Mouse (Mus musculus): Measurements from ENCODE around the gene Btn1a1. TPM values are rescaled to one million over a fixed set of nuclear protein-coding genes. Genes with fewer than 3 reads are reported as not detected.

Gene Btn1a1
- polyA plus RNA-seq, 1 experiment, result 0.56 TPM

DNA sequence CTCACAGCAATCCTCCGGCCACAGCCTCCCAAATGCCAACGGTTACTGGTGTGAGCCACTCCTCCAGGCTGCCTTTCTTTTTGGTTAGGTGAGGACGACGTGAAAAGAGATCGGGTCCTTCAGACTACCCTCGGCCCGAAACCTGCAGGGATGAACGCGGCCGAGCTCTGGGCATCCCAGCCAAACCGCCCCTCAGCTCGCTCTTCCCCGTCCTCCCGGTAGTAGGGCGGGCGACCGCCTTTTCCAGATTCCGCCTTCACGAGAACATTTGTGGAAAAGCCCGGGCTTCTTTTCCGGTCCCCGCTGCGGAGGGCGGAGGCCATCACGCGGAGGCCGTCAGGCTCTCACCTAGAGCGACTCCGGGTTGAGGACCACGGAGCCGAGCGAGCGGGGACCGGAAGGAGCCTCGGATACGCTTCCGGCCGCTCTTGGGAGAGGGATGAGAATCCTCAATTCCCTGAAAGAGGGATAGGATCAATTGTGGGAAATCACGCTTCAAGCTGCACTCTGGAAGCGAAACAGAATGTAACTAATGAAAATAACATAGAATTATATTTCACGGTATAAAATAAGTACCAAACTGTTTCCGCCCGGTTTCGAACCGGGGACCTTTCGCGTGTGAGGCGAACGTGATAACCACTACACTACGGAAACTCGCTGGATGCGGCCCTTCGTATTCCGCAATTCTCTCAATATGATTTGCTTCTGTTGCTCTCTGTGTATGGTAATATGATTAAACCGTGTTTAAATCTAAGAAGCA is 20.0 kb downstream of the Btn1a1 start:
- Histone ChIP-seq H3K36me3 (ENCODE audit: control insufficient read depth, insufficient read depth, low read length) (no peaks in the 10 kb centered on the region), H3K27me3 (ENCODE audit: control insufficient read depth, insufficient read depth, low read length) (no peaks in the 10 kb centered on the region), H3K4me3 (ENCODE audit: extremely low read depth, insufficient read depth, insufficient read length) (peak overlapping the region; percentile 83), H3K27ac (ENCODE audit: insufficient read depth, low read length) (peak overlapping the region; percentile 91), H3K4me1 (ENCODE audit: control insufficient read depth, insufficient read depth, insufficient read length) (peaks cover 7% of the 10 kb centered on the region)
- TF ChIP-seq POLR2A (IDR thresholded peaks at IDR 0.05; ENCODE audit: low read depth, low read length) (no peak; the same call in 1 of the 2 replicates), CTCF (IDR thresholded peaks at IDR 0.05; ENCODE audit: extremely low read depth, insufficient read depth, insufficient read length, insufficient replicate concordance) (no peak)
- peak; percentile 81 to 82 for DNase-seq (ENCODE audit: low read depth in 1 of 2, low spot score in 2 of 2)
- under 1% methylated on average over 55 of the region's 55 CpGs for WGBS

DNA sequence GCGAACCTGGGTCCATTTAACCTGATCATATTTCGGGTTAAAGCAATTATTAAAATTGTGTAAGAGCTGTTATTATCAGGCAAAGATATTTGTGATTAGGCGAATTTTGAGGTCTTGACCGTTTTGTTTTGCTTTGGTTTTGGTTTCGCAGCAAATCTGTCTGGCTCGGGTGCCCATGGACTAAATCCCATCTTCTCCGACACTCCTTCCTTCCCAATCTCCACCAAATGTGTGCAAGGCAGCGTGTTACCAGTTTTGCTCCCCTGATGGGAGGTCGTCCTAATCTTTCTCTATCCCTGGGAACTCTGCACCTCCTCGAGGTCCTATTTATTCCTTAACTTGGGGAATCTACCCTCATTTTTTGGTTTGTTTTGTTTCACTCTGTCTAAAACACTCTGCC is 20.5 kb downstream of the Btn1a1 start:
- Histone ChIP-seq H3K27ac (ENCODE audit: insufficient read depth, low read length) (peak overlapping the region; percentile 91), H3K36me3 (ENCODE audit: control insufficient read depth, insufficient read depth, low read length) (no peaks in the 10 kb centered on the region), H3K4me1 (ENCODE audit: control insufficient read depth, insufficient read depth, insufficient read length) (peaks cover 5% of the 10 kb centered on the region), H3K4me3 (ENCODE audit: extremely low read depth, insufficient read depth, insufficient read length) (peak overlapping the region; percentile 83), H3K27me3 (ENCODE audit: control insufficient read depth, insufficient read depth, low read length) (no peaks in the 10 kb centered on the region)
- TF ChIP-seq POLR2A (IDR thresholded peaks at IDR 0.05; ENCODE audit: low read depth, low read length) (no peak), CTCF (IDR thresholded peaks at IDR 0.05; ENCODE audit: extremely low read depth, insufficient read depth, insufficient read length, insufficient replicate concordance) (no peak)
- DNase-seq (ENCODE audit: low read depth in 1 of 2, low spot score in 2 of 2), result no peak
- WGBS, result 25% methylated on average over 10 of the region's 10 CpGs

DNA sequence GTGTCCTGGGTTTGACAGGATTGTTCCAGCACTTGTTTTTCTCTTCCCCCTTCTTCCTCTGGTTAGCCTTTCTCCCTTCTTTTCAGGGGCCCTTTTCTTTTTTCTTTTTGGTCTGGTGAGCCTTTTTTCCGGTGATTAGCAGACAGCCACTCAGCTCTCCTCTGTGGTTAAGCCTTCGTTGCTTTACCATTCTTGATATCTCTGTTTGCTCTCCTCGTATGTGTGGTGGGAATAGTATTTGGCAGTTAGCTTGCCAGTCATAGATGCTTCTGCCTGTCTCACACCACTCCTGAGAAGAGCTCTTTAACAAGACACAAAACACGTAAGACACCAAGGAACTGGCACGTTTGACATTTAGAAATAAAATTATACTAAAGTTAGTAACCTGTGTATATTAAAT is 21.2 kb downstream of the Btn1a1 start:
- DNase-seq (ENCODE audit: low read depth in 1 of 2, low spot score in 2 of 2), result no peak
- Histone ChIP-seq H3K36me3 (ENCODE audit: control insufficient read depth, insufficient read depth, low read length) (no peaks in the 10 kb centered on the region), H3K4me3 (ENCODE audit: extremely low read depth, insufficient read depth, insufficient read length) (no peak overlapping the region), H3K27me3 (ENCODE audit: control insufficient read depth, insufficient read depth, low read length) (no peaks in the 10 kb centered on the region), H3K27ac (ENCODE audit: insufficient read depth, low read length) (no peak overlapping the region), H3K4me1 (ENCODE audit: control insufficient read depth, insufficient read depth, insufficient read length) (0 out of 2 replicates have a peak, but pooled peaks cover 2% of the 10 kb centered on the region)
- no peak for TF ChIP-seq POLR2A (IDR thresholded peaks at IDR 0.05; ENCODE audit: low read depth, low read length)
- 86% methylated on average over 5 of the region's 5 CpGs for WGBS

DNA sequence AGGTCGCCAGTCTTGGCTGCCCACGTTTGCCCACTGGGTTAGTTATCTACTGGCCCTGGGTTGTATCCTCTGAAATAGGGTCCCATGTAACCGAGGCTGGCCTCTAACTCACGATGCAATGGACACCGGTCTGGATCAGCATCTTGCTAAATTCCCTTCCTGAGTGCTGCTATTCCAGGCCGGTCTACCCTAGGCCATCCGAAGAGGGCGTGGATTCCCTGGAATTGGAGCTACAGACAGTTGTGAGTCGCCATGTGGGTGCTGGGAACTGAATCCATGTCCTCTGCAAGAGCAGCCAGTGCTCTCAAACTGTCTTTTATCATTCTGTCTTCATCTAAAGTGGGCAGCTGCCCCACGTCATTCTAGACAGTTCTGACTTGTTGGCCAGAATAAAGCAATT is 25.8 kb downstream of the Btn1a1 start:
- no peak for DNase-seq (ENCODE audit: low read depth in 1 of 2, low spot score in 2 of 2)
- no peaks in the 10 kb centered on the region for H3K27me3 ChIP-seq (ENCODE audit: control insufficient read depth, insufficient read depth, low read length)
- no peaks in the 10 kb centered on the region for H3K4me1 ChIP-seq (ENCODE audit: control insufficient read depth, insufficient read depth, insufficient read length)
- no peak overlapping the region for H3K4me3 ChIP-seq (ENCODE audit: extremely low read depth, insufficient read depth, insufficient read length)
- H3K36me3 ChIP-seq (ENCODE audit: control insufficient read depth, insufficient read depth, low read length), result no peaks in the 10 kb centered on the region
- WGBS, result 91% methylated on average over 10 of the region's 10 CpGs
- no peak overlapping the region for H3K27ac ChIP-seq (ENCODE audit: insufficient read depth, low read length)
- TF ChIP-seq CTCF (IDR thresholded peaks at IDR 0.05; ENCODE audit: extremely low read depth, insufficient read depth, insufficient read length, insufficient replicate concordance) (no peak), POLR2A (IDR thresholded peaks at IDR 0.05; ENCODE audit: low read depth, low read length) (no peak)

DNA sequence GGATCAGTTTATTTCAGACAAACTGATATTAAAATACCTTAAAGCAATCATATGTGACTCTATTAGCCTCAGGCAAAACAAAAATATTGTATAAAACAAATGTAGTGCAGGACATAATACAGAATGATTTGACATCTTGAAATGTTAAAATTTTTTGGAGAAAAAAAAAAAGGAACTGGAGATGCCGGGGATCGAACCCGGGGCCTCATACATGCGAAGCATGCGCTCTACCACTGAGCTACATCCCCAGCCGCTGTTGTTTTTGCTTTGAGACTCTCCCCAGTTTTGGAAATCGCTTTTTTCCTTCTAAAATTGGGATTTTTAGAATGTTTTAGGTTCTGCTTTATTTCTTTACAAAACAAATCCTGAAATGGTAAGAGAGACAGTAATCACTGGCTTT is 27.2 kb downstream of the Btn1a1 start:
- DNase-seq (ENCODE audit: low read depth in 1 of 2, low spot score in 2 of 2), result no peak
- no peak for TF ChIP-seq POLR2A (IDR thresholded peaks at IDR 0.05; ENCODE audit: low read depth, low read length)
- no peak for TF ChIP-seq CTCF (IDR thresholded peaks at IDR 0.05; ENCODE audit: extremely low read depth, insufficient read depth, insufficient read length, insufficient replicate concordance)
- Histone ChIP-seq H3K4me1 (ENCODE audit: control insufficient read depth, insufficient read depth, insufficient read length) (no peaks in the 10 kb centered on the region), H3K27me3 (ENCODE audit: control insufficient read depth, insufficient read depth, low read length) (no peaks in the 10 kb centered on the region), H3K36me3 (ENCODE audit: control insufficient read depth, insufficient read depth, low read length) (no peaks in the 10 kb centered on the region), H3K27ac (ENCODE audit: insufficient read depth, low read length) (no peak overlapping the region), H3K4me3 (ENCODE audit: extremely low read depth, insufficient read depth, insufficient read length) (peak overlapping the region; percentile 13; the same call in 1 of the 2 replicates)
- 2% methylated on average over 7 of the region's 7 CpGs for WGBS

DNA sequence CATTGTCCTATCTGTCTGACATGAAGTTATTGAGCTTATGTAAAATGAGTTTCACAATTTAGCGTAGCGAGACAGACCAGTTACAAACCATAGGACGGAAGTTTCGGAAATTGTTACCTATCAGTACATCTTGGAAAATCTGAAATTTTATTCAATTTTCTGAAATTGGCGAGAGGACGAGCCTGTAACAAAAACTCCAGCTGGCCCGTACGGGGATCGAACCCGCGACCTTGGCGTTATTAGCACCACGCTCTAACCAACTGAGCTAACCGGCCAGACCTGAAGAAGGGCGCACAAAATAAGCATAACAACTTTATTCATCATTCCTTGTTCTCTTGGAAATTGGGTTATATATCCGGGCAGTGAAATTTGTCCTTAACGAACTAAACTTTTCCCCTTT is 27.8 kb downstream of the Btn1a1 start:
- WGBS, result under 1% methylated on average over 17 of the region's 17 CpGs
- DNase-seq (ENCODE audit: low read depth in 1 of 2, low spot score in 2 of 2), result peak; percentile 57 to 83
- no peak for TF ChIP-seq CTCF (IDR thresholded peaks at IDR 0.05; ENCODE audit: extremely low read depth, insufficient read depth, insufficient read length, insufficient replicate concordance)
- TF ChIP-seq POLR2A (IDR thresholded peaks at IDR 0.05; ENCODE audit: low read depth, low read length), result no peak
- Histone ChIP-seq H3K4me3 (ENCODE audit: extremely low read depth, insufficient read depth, insufficient read length) (peak overlapping the region; percentile 58), H3K27ac (ENCODE audit: insufficient read depth, low read length) (no peak overlapping the region), H3K4me1 (ENCODE audit: control insufficient read depth, insufficient read depth, insufficient read length) (peaks cover 2% of the 10 kb centered on the region; the same call in 1 of the 2 replicates), H3K36me3 (ENCODE audit: control insufficient read depth, insufficient read depth, low read length) (no peaks in the 10 kb centered on the region), H3K27me3 (ENCODE audit: control insufficient read depth, insufficient read depth, low read length) (no peaks in the 10 kb centered on the region)
